Mouse (Mus musculus) forebrain, postnatal 0 days (tissue): ENCODE data around the gene Tarbp1. TPM values are rescaled to one million over a fixed set of nuclear protein-coding genes. Genes with fewer than 3 reads are reported as not detected.
A peak's percentile ranks its signal among the peaks of the same experiment; 100 is the strongest.

Source experiments
- ATAC-seq: fragments of 200-750 bp; cut with Nextera tagmentation; 2 replicates; pipeline ENCODE4 v1.8.0; 2017; ENCODE audit warnings: mild to moderate bottlenecking, moderate library complexity
- DNase-seq: peaks from one replicate; pipeline ENCODE4 v3.0.0-alpha.2; 2015
- H3K27ac ChIP-seq: fragments of 300-500 bp; sonication (generic); 2 replicates; pipeline ENCODE4 v1.5.1; 2014; ENCODE audit warnings: low read depth, mild to moderate bottlenecking, antibody characterized with exemption, low read length, moderate library complexity, mixed read lengths
- H3K27me3 ChIP-seq: fragments of 300-500 bp; sonication (generic); 2 replicates; pipeline ENCODE4 v1.6.1; 2014; ENCODE audit warnings: mild to moderate bottlenecking, low read length, mixed read lengths; ENCODE audit not compliant: insufficient read depth
- H3K36me3 ChIP-seq: fragments of 300-500 bp; sonication (generic); 2 replicates; pipeline ENCODE4 v1.6.1; 2014; ENCODE audit warnings: mild to moderate bottlenecking, moderate library complexity; ENCODE audit not compliant: insufficient read depth
- H3K4me1 ChIP-seq: fragments of 300-500 bp; sonication (generic); 2 replicates; pipeline ENCODE4 v1.6.1; 2014; ENCODE audit warnings: antibody characterized with exemption; ENCODE audit not compliant: insufficient read depth
- H3K4me2 ChIP-seq: fragments of 300-500 bp; sonication (generic); 2 replicates; pipeline ENCODE4 v1.6.1; 2014; ENCODE audit warnings: low read depth, mild to moderate bottlenecking, moderate library complexity
- H3K4me3 ChIP-seq: fragments of 300-500 bp; sonication (generic); 2 replicates; pipeline ENCODE4 v1.5.1; 2014; ENCODE audit warnings: low read depth, low read length, mixed read lengths
- H3K9ac ChIP-seq: fragments of 300-500 bp; sonication (generic); 2 replicates; pipeline ENCODE4 v1.6.1; 2014; ENCODE audit warnings: mild to moderate bottlenecking
- H3K9me3 ChIP-seq: fragments of 300-500 bp; sonication (generic); 2 replicates; pipeline ENCODE4 v1.6.1; 2016; ENCODE audit warnings: low read length
- CTCF ChIP-seq: sonication (generic); IDR thresholded peaks from 2 replicates; pipeline ENCODE4 v1.5.1; 2016; ENCODE audit warnings: antibody characterized with exemption, control low read depth, low read depth
- WGBS: fragments of 180-500 bp; shearing (Covaris S2); extraction: QIAGEN DNeasy Blood & Tissue Kit; methylation state at CpG from one replicate; pipeline ENCODE4 v1.1.7; 2014; 5-methylcytosine and 5-hydroxymethylcytosine counted together
- polyA plus RNA-seq: library from polyadenylated mRNA; unstranded; fragments of >200 nt; fragmentation: Nextera tagmentation; extraction: Ambion mirVana; gene quantifications from 2 replicates; pipeline ENCODE4 v1.2.1, GENCODE M21; 2015
- total RNA-seq: library from RNA; depleted of rRNA; stranded (reverse); fragments of >200 nt; gene quantifications from 2 replicates; pipeline ENCODE4 v1.2.3, GENCODE M21; 2014; rRNA removed

The Tarbp1 gene
- total RNA-seq = 5.6 and 5.8 TPM in 2 replicates
- 0.82 and 1.1 TPM in 2 replicates for polyA plus RNA-seq

- Histone ChIP-seq H3K9me3 (no peaks in the 10 kb centered on the region), H3K4me2 (peak within 1 kb of the TSS; percentile 63), H3K9ac (peak within 1 kb of the TSS; percentile 69), H3K27me3 (no peaks in the 10 kb centered on the region), H3K4me1 (0 out of 2 replicates have a peak, but pooled peaks cover 10% of the 10 kb centered on the region), H3K36me3 (peaks cover 9% of the 10 kb centered on the region), H3K4me3 (peak within 1 kb of the TSS; percentile 94), H3K27ac (peak within 1 kb of the TSS; percentile 87)
- under 1% methylated on average over 118 of the region's 124 CpGs for WGBS
- ATAC-seq (peak; percentile 94), DNase-seq (peak; percentile 96)
- no peak for TF ChIP-seq CTCF
Measured at GRCm38 (mm10) chr8:126474299-126475187, at the start of gene Tarbp1. Gene Tarbp1 (minus strand): TSS chr8:126475065.

GRCm38 (mm10) chr8:126524233-126524985 is 49.5 kb upstream of the Tarbp1 start:
- peak overlapping the region; percentile 69 for H3K27ac ChIP-seq
- no peaks in the 10 kb centered on the region for H3K27me3 ChIP-seq
- H3K9ac ChIP-seq = no peak overlapping the region
- no peaks in the 10 kb centered on the region for H3K9me3 ChIP-seq
- 33% methylated on average over 18 of the region's 18 CpGs for WGBS
- peak; percentile 89 for DNase-seq
- no peak for TF ChIP-seq CTCF
- H3K4me3 ChIP-seq = no peak overlapping the region
- no peak overlapping the region for H3K4me2 ChIP-seq
- H3K36me3 ChIP-seq = no peaks in the 10 kb centered on the region
- peak; percentile 21 for ATAC-seq
- H3K4me1 ChIP-seq = peaks cover 17% of the 10 kb centered on the region; the same call in 1 of the 2 replicates

GRCm38 (mm10) chr8:126523060-126523574 is 48.3 kb upstream of the Tarbp1 start:
- no peaks in the 10 kb centered on the region for H3K27me3 ChIP-seq

GRCm38 (mm10) chr8:126519447-126519975 is 44.6 kb upstream of the Tarbp1 start:
- DNase-seq (no peak), ATAC-seq (no peak)
- H3K9me3 ChIP-seq = no peaks in the 10 kb centered on the region
- no peaks in the 10 kb centered on the region for H3K36me3 ChIP-seq
- H3K4me2 ChIP-seq = no peak overlapping the region
- TF ChIP-seq CTCF = no peak; the same call in 1 of the 2 replicates
- H3K27me3 ChIP-seq = no peaks in the 10 kb centered on the region
- H3K4me3 ChIP-seq = no peak overlapping the region
- H3K4me1 ChIP-seq = peaks cover 9% of the 10 kb centered on the region; the same call in 1 of the 2 replicates
- WGBS = 84% methylated on average over 4 of the region's 4 CpGs
- no peak overlapping the region for H3K9ac ChIP-seq
- H3K27ac ChIP-seq = no peak overlapping the region

More at GRCm38 (mm10) chr8:126523060-126523574, 48.3 kb upstream of the Tarbp1 start:
- H3K36me3 ChIP-seq = no peaks in the 10 kb centered on the region
- no peaks in the 10 kb centered on the region for H3K9me3 ChIP-seq
- 46% methylated on average over 11 of the region's 11 CpGs for WGBS
- ATAC-seq (peak; percentile 76), DNase-seq (peak; percentile 72)
- H3K4me3 ChIP-seq = no peak overlapping the region
- no peak overlapping the region for H3K4me2 ChIP-seq
- TF ChIP-seq CTCF = no peak
- peak overlapping the region; percentile 54; the same call in 1 of the 2 replicates for H3K27ac ChIP-seq
- peaks cover 11% of the 10 kb centered on the region; the same call in 1 of the 2 replicates for H3K4me1 ChIP-seq
- no peak overlapping the region for H3K9ac ChIP-seq

GRCm38 (mm10) chr8:126516620-126517577 is 42.0 kb upstream of the Tarbp1 start:
- no peaks in the 10 kb centered on the region for H3K9me3 ChIP-seq
- H3K4me3 ChIP-seq = peak overlapping the region; percentile 30
- H3K9ac ChIP-seq = peak overlapping the region; percentile 51
- peak overlapping the region; percentile 59 for H3K4me2 ChIP-seq
- H3K27ac ChIP-seq = peak overlapping the region; percentile 93
- H3K4me1 ChIP-seq = peaks cover 6% of the 10 kb centered on the region; the same call in 1 of the 2 replicates
- ATAC-seq (peak; percentile 95), DNase-seq (peak; percentile 99)
- no peak for TF ChIP-seq CTCF
- no peaks in the 10 kb centered on the region for H3K36me3 ChIP-seq
- 1% methylated on average over 27 of the region's 27 CpGs for WGBS
- H3K27me3 ChIP-seq = no peaks in the 10 kb centered on the region
